Mouse (Mus musculus): ENCODE data around the gene Alg11.

DNA sequence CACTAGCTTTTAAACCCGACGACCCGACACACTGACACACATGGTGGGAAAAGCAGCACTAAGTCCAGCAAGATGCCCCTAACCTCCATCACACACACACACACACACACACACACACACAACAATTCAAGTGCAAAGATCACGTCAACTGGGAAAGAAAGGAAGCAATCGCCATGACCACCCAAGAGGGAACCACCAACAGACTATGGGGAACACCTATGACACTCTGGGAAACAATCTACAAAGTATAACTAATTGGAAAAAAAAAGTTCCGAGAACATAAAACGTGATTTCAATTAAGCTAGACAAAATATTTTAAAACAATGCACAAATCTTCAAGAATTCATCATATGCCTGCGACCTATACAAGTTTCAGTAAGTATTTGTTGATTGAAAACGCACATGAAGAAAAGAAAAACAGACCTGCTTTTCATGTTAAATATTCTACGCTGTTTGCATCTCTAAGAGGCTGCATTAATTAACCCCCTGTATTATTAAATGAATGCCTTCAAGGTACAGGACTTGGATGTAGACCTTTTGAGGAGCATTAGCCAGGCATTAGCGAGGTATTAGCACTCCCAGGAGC lies 1.3 kb upstream of the Alg11 start:
- TF ChIP-seq CTCF (IDR thresholded peaks at IDR 0.05; ENCODE audit: low read depth, low read length) = no peak
- no peak for TF ChIP-seq POLR2A (IDR thresholded peaks at IDR 0.05; ENCODE audit: borderline replicate concordance, low read depth, low read length)

All from bone marrow macrophage, adult 2 months (primary cell).